Comparison of ENCODE assay signal across 26 mouse cellular contexts in the genomic region with DNA sequence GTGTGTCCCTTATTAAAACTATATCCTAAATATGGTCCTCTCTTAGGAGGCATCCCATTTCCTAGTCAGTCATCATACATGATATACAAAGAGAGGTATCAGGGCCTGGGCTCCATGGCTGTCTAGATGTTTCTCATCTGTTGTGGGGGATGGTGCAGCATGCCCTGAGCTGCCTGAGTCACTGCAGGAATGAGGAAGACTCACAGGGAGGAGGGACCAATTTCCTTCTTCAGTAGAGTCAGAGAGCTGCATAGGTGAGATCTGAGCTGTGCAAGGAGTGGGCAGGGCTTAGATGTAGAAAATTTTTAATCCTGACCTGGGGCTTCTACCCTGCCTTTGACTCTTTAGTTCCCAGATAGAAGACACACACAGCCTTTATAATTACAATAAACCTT.
A peak's percentile ranks its signal among the peaks of the same experiment; 100 is the strongest.
DNase-seq lines count a peak whose midpoint lies in the region; ATAC-seq lines count a peak whose summit lies in the region.
"Had no signal": no experiment of that assay in that cellular context is flagged by ENCODE, and none has a peak within 500 bp of the region (broad histone marks: within the 10 kb centered on the region; RNA-seq: fewer than 3 reads in every experiment).

No protein-coding gene starts in this region.

- H3K9ac ChIP-seq in kidney, embryonic 16.5 days (replicated peaks; ENCODE audit: low read length), result no peak overlapping the region
- H3K9ac ChIP-seq: forebrain, embryonic 13.5 days; intestine, embryonic 15.5 days; limb, embryonic 13.5 days; liver, embryonic 13.5 days; midbrain, embryonic 13.5 days; neural tube, embryonic 12.5 days had no signal

- no peaks in the 10 kb centered on the region for H3K9me3 ChIP-seq in kidney, embryonic 16.5 days (ENCODE audit: low read length)
- H3K9me3 ChIP-seq: forebrain, embryonic 13.5 days; hindbrain, embryonic 10.5 days; intestine, embryonic 15.5 days; limb, embryonic 13.5 days; liver, embryonic 13.5 days; midbrain, embryonic 13.5 days; neural tube, embryonic 12.5 days had no signal

- no peaks in the 10 kb centered on the region for H3K36me3 ChIP-seq in kidney, embryonic 16.5 days (ENCODE audit: insufficient read depth, low read length)
- H3K36me3 ChIP-seq: hindbrain, embryonic 10.5 days; intestine, embryonic 15.5 days; limb, embryonic 13.5 days; liver, embryonic 13.5 days; midbrain, embryonic 13.5 days; neural tube, embryonic 12.5 days had no signal

- H3K27ac ChIP-seq in kidney, embryonic 16.5 days (ENCODE audit: low read length), result 0 out of 2 replicates have a peak overlapping the region, but pooled peaks have one; percentile 38
- H3K27ac ChIP-seq: forebrain, embryonic 13.5 days; hindbrain, embryonic 10.5 days; intestine, embryonic 15.5 days; kidney, postnatal 0 days; limb, embryonic 13.5 days; liver, embryonic 13.5 days; macrophage; midbrain, embryonic 13.5 days; neural tube, embryonic 12.5 days had no signal

- no peaks in the 10 kb centered on the region for H3K27me3 ChIP-seq in kidney, embryonic 16.5 days (ENCODE audit: insufficient read depth, low read length)
- H3K27me3 ChIP-seq: forebrain, embryonic 13.5 days; intestine, embryonic 15.5 days; limb, embryonic 13.5 days; liver, embryonic 13.5 days; midbrain, embryonic 13.5 days; neural tube, embryonic 12.5 days had no signal

- no peak for DNase-seq in kidney, adult 8-10 months
- DNase-seq in urinary bladder, postnatal 36 days (ENCODE audit: low spot score in 2 of 2), result peak; percentile 27 to 38
- DNase-seq in urinary bladder, adult 2 months (ENCODE audit: low spot score), result no peak
- no peak for DNase-seq in left cerebral cortex, adult 11 months (ENCODE audit: low spot score)
- no peak for DNase-seq in urinary bladder, postnatal 10 days (ENCODE audit: low spot score)
- DNase-seq: adrenal gland, postnatal 14 days; cerebellum, adult 2 months; cerebellum, postnatal 25 days; gastrocnemius, postnatal 36 days; liver, embryonic 13.5 days; lung, adult 2 months; retina, postnatal 1 day; thymus, adult 18-20 months; thymus, postnatal 36 days had no signal

- H3K4me2 ChIP-seq in kidney, embryonic 16.5 days (replicated peaks; ENCODE audit: low read depth, low read length), result no peak overlapping the region
- H3K4me2 ChIP-seq: forebrain, embryonic 13.5 days; heart, embryonic 11.5 days; intestine, embryonic 15.5 days; limb, embryonic 13.5 days; liver, embryonic 13.5 days; midbrain, embryonic 13.5 days; neural tube, embryonic 12.5 days had no signal

- ATAC-seq in kidney, embryonic 16.5 days (ENCODE audit: low FRiP score, low TSS enrichment), result peak; percentile 67; the same call in 1 of the 2 replicates
- peak; percentile 51; the same call in 1 of the 2 replicates for ATAC-seq in monocyte, adult 5-6 weeks (replicated peaks; ENCODE audit: insufficient number of reproducible peaks, low FRiP score, low TSS enrichment, poor library complexity, severe bottlenecking)
- ATAC-seq: forebrain, embryonic 13.5 days; hindbrain, embryonic 16.5 days; intestine, embryonic 15.5 days; midbrain, embryonic 13.5 days had no signal

- no peak overlapping the region for H3K4me3 ChIP-seq in kidney, embryonic 16.5 days (ENCODE audit: low read length)
- H3K4me3 ChIP-seq: forebrain, embryonic 13.5 days; hindbrain, embryonic 10.5 days; intestine, embryonic 15.5 days; limb, embryonic 13.5 days; liver, embryonic 13.5 days; midbrain, embryonic 13.5 days; neural tube, embryonic 12.5 days had no signal

- 0 out of 2 replicates have a peak, but pooled peaks cover 3% of the 10 kb centered on the region for H3K4me1 ChIP-seq in kidney, embryonic 16.5 days (ENCODE audit: insufficient read depth, low read length)
- H3K4me1 ChIP-seq: forebrain, embryonic 13.5 days; intestine, embryonic 15.5 days; liver, embryonic 13.5 days; midbrain, embryonic 13.5 days; neural tube, embryonic 12.5 days had no signal

Comparison
In these comparisons a context has a peak if more than half of its experiments do, and no peak if none do; other contexts are left out.
1. DNase-seq: peak in urinary bladder, postnatal 36 days (2 of 2); none in kidney, adult 8-10 months (0 of 2), urinary bladder, adult 2 months (single experiment), left cerebral cortex, adult 11 months (single experiment) and urinary bladder, postnatal 10 days (single experiment).